Mouse (Mus musculus) heart, embryonic 13.5 days (tissue): ENCODE results near the gene Krtap5-1. TPM values are rescaled to one million over a fixed set of nuclear protein-coding genes. Genes with fewer than 3 reads are reported as not detected.
"Not testable (repeated sequence)": the region's sequence is repeated elsewhere in the genome, so short reads cannot be mapped to it uniquely, and the experiment has no call there.

Experiments
- ATAC-seq: fragments of 200-750 bp; cut with Nextera tagmentation; 2 replicates; pipeline ENCODE4 v1.8.0; 2017; ENCODE audit warnings: moderate TSS enrichment; ENCODE audit not compliant: insufficient number of reproducible peaks, low FRiP score, low TSS enrichment; ENCODE audit errors: extremely low read depth
- H3K27ac ChIP-seq: fragments of 300-500 bp; sonication (generic); replicated peaks from 2 replicates; pipeline ENCODE4 v1.5.1; 2015; ENCODE audit warnings: moderate library complexity, mild to moderate bottlenecking, inconsistent platforms
- H3K27me3 ChIP-seq: fragments of 300-500 bp; sonication (generic); replicated peaks from 2 replicates; pipeline ENCODE4 v1.6.1; 2015; ENCODE audit warnings: mild to moderate bottlenecking, inconsistent platforms
- H3K36me3 ChIP-seq: fragments of 300-500 bp; sonication (generic); 2 replicates; pipeline ENCODE4 v1.6.1; 2015; ENCODE audit warnings: mild to moderate bottlenecking, inconsistent platforms
- H3K4me1 ChIP-seq: fragments of 300-500 bp; sonication (generic); 2 replicates; pipeline ENCODE4 v1.6.1; 2015; ENCODE audit warnings: inconsistent platforms
- H3K4me2 ChIP-seq: fragments of 300-500 bp; sonication (generic); 2 replicates; pipeline ENCODE4 v1.6.1; 2015; ENCODE audit warnings: inconsistent platforms, mild to moderate bottlenecking, moderate library complexity
- H3K4me3 ChIP-seq: fragments of 300-500 bp; sonication (generic); 2 replicates; pipeline ENCODE4 v1.5.1; 2015; ENCODE audit warnings: moderate library complexity, mild to moderate bottlenecking, inconsistent platforms
- H3K9ac ChIP-seq: fragments of 300-500 bp; sonication (generic); 2 replicates; pipeline ENCODE4 v1.6.1; 2015; ENCODE audit warnings: inconsistent platforms, mild to moderate bottlenecking, moderate library complexity
- H3K9me3 ChIP-seq: fragments of 300-500 bp; sonication (generic); 2 replicates; pipeline ENCODE4 v1.6.1; 2016; ENCODE audit warnings: inconsistent platforms
- whole genome bisulfite sequencing: fragments of 180-500 bp; shearing (Covaris S2); methylation state at CpG from one replicate; pipeline ENCODE4 v1.1.7; 2015; ENCODE audit warnings: mixed read lengths; 5-methylcytosine and 5-hydroxymethylcytosine counted together
- polyA plus RNA-seq: library from polyadenylated mRNA; unstranded; fragments of >200 nt; fragmentation: Nextera tagmentation; extraction: Ambion mirVana; gene quantifications from 2 replicates; pipeline ENCODE4 v1.2.1, GENCODE M21; 2015

Gene Krtap5-1
- polyA plus RNA-seq, result not detected in 2 replicates

GRCm38 (mm10) chr7:142297018-142297417 is at the start of gene Krtap5-1:
Gene Krtap5-1 (minus strand): TSS chr7:142297118.
- not testable (repeated sequence) for ATAC-seq, H3K9ac ChIP-seq, H3K36me3 ChIP-seq, H3K4me3 ChIP-seq, H3K27me3 ChIP-seq, H3K9me3 ChIP-seq, H3K4me2 ChIP-seq
- Histone ChIP-seq H3K27ac (peak within 1 kb of the TSS; percentile 12; the same call in 1 of the 2 replicates), H3K4me1 (peaks cover 28% of the 10 kb centered on the region)

GRCm38 (mm10) chr7:142342247-142342640 is 45.3 kb upstream of the Krtap5-1 start:
- no peak overlapping the region for H3K9ac ChIP-seq
- no peaks in the 10 kb centered on the region for H3K9me3 ChIP-seq
- H3K4me1 ChIP-seq, result peaks cover 23% of the 10 kb centered on the region
- no peak for ATAC-seq
- no peak overlapping the region for H3K4me3 ChIP-seq
- no peaks in the 10 kb centered on the region for H3K27me3 ChIP-seq
- no peak overlapping the region for H3K4me2 ChIP-seq
- WGBS, result 71% methylated on average over 3 of the region's 3 CpGs
- H3K36me3 ChIP-seq, result no peaks in the 10 kb centered on the region
- H3K27ac ChIP-seq, result peak overlapping the region; percentile 53; the same call in 1 of the 2 replicates

GRCm38 (mm10) chr7:142341564-142342246 is 44.8 kb upstream of the Krtap5-1 start:
- no peak for ATAC-seq
- H3K9me3 ChIP-seq, result no peaks in the 10 kb centered on the region
- 53% methylated on average over 10 of the region's 10 CpGs for WGBS
- H3K36me3 ChIP-seq, result no peaks in the 10 kb centered on the region
- peak overlapping the region; percentile 53 for H3K27ac ChIP-seq
- H3K4me2 ChIP-seq, result no peak overlapping the region
- H3K9ac ChIP-seq, result 0 out of 2 replicates have a peak overlapping the region, but pooled peaks have one; percentile 19
- no peaks in the 10 kb centered on the region for H3K27me3 ChIP-seq
- no peak overlapping the region for H3K4me3 ChIP-seq
- H3K4me1 ChIP-seq, result peaks cover 23% of the 10 kb centered on the region

DNA sequence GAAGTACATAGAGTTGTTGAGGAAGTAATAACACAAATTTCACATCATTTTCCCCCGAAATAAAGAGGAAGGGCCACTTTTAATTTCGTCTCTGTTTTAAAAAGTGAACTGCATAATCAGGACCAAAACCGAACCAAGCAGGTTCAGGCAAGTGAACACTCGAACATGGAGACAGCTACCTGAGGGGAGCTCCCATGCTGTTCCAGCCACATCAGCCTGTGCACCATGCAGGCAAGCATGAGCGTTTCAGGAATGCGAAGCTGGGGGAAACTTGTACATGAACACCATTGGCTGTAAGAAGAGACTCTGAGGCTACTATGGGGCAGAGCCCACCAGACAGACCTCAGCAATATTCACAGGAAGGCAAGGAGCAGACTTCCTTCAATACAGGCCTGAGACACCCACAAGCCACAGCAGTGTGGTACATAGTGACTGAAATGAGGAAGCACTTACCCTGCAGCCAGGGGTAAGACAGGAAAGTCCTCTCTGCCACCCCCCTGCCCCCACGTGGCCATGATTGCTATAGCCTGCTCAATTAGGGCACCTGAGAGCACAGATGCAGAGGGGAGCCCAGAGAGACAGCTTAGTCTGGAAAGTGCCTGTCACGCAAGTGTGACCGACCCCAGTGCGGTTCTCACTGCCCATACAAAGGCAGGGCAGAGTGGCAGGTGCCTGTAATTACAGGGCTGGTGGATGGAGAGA is 43.5 kb upstream of the Krtap5-1 start:
- Histone ChIP-seq H3K27me3 (no peaks in the 10 kb centered on the region), H3K4me3 (no peak overlapping the region), H3K4me2 (no peak overlapping the region), H3K4me1 (peaks cover 23% of the 10 kb centered on the region), H3K9me3 (no peaks in the 10 kb centered on the region), H3K9ac (no peak overlapping the region), H3K36me3 (no peaks in the 10 kb centered on the region), H3K27ac (no peak overlapping the region)
- ATAC-seq, result no peak
- 56% methylated on average over 10 of the region's 10 CpGs for WGBS

- H3K9ac ChIP-seq, result no peak overlapping the region
Observed at GRCm38 (mm10) chr7:142335151-142335550, 38.2 kb upstream of the Krtap5-1 start.

DNA sequence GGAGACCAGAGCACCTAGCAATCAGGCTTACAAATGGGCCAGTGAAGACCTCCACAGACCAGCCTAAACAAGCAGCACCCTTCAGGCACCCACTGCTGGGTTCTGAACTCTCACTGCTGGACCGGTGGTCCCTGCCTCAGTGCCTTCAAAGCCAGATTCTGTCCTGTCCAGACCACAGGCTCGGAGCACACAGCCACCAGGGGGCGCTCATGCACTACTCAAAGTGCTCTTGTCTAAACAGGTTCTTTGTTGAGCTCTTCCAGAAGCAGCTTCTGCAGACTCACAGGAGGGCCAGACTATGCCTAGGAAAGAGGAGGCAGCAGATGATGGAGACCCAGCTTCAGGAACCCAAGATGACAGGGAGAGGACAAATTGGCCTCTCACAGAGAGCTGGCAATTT is 37.3 kb upstream of the Krtap5-1 start:
- ATAC-seq, result peak; percentile 21; the same call in 1 of the 2 replicates
- H3K36me3 ChIP-seq, result no peaks in the 10 kb centered on the region
- no peak overlapping the region for H3K4me2 ChIP-seq
- H3K4me1 ChIP-seq, result peaks cover 35% of the 10 kb centered on the region
- 0 out of 2 replicates have a peak overlapping the region, but pooled peaks have one; percentile 12 for H3K9ac ChIP-seq
- H3K27me3 ChIP-seq, result no peaks in the 10 kb centered on the region
- no peaks in the 10 kb centered on the region for H3K9me3 ChIP-seq
- WGBS, result 2% methylated on average over 3 of the region's 3 CpGs
- H3K27ac ChIP-seq, result peak overlapping the region; percentile 44
- H3K4me3 ChIP-seq, result no peak overlapping the region

More at GRCm38 (mm10) chr7:142335151-142335550, 38.2 kb upstream of the Krtap5-1 start:
- Histone ChIP-seq H3K9me3 (no peaks in the 10 kb centered on the region), H3K27ac (no peak overlapping the region), H3K36me3 (no peaks in the 10 kb centered on the region), H3K27me3 (no peaks in the 10 kb centered on the region), H3K4me2 (no peak overlapping the region), H3K4me1 (peaks cover 27% of the 10 kb centered on the region), H3K4me3 (no peak overlapping the region)
- no peak for ATAC-seq
- WGBS, result 85% methylated on average over 8 of the region's 8 CpGs

- not testable (repeated sequence) for H3K9ac ChIP-seq, ATAC-seq, H3K4me2 ChIP-seq, H3K4me3 ChIP-seq, H3K27me3 ChIP-seq, H3K9me3 ChIP-seq, H3K36me3 ChIP-seq
- peak overlapping the region; percentile 44; the same call in 1 of the 2 replicates for H3K27ac ChIP-seq
- WGBS, result 65% methylated on average over 4 of the region's 9 CpGs
- H3K4me1 ChIP-seq, result peaks cover 43% of the 10 kb centered on the region
Observed at GRCm38 (mm10) chr7:142332741-142333140, 35.8 kb upstream of the Krtap5-1 start.

- H3K27ac ChIP-seq, result peak overlapping the region; percentile 97
- H3K27me3 ChIP-seq, result no peaks in the 10 kb centered on the region
- no peak for ATAC-seq
- no peaks in the 10 kb centered on the region for H3K36me3 ChIP-seq
- no peak overlapping the region for H3K4me3 ChIP-seq
- H3K9ac ChIP-seq, result peak overlapping the region; percentile 55
- WGBS, result 50% methylated on average over 4 of the region's 4 CpGs
- H3K9me3 ChIP-seq, result no peaks in the 10 kb centered on the region
- H3K4me1 ChIP-seq, result peaks cover 58% of the 10 kb centered on the region
- H3K4me2 ChIP-seq, result no peak overlapping the region
Observed at GRCm38 (mm10) chr7:142331281-142331680, 34.4 kb upstream of the Krtap5-1 start.

GRCm38 (mm10) chr7:142330271-142330724 is 33.4 kb upstream of the Krtap5-1 start:
- Histone ChIP-seq H3K27ac (peak overlapping the region; percentile 97), H3K4me1 (peaks cover 60% of the 10 kb centered on the region), H3K4me3 (no peak overlapping the region), H3K36me3 (no peaks in the 10 kb centered on the region), H3K9ac (peak overlapping the region; percentile 55), H3K4me2 (peak overlapping the region; percentile 12; the same call in 1 of the 2 replicates), H3K27me3 (no peaks in the 10 kb centered on the region), H3K9me3 (no peaks in the 10 kb centered on the region)
- WGBS, result 7% methylated on average over 9 of the region's 9 CpGs
- peak; percentile 78 for ATAC-seq

DNA sequence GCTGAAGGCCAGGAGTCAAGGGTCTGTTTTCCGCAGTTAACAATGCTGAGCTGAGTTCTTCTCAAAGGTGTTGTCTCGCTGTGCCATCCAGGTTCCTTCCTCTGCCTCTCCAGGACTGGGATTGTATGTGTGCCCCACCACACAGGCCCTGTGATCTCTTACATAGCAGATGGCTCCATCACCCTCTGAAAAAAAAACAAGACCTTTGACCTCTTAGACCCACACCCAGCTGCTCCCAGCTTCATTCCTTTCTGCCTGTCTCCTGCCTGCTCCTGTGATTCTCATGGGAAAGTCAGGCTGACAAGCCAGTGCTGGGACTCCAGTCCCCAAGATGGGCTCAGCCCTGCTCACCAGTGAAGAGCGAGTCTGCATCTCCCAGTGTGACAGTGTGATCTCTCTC is 31.6 kb upstream of the Krtap5-1 start:
- no peak for ATAC-seq
- Histone ChIP-seq H3K9me3 (no peaks in the 10 kb centered on the region), H3K4me1 (peaks cover 59% of the 10 kb centered on the region), H3K4me3 (no peak overlapping the region), H3K27ac (peak overlapping the region; percentile 97), H3K36me3 (no peaks in the 10 kb centered on the region), H3K27me3 (no peaks in the 10 kb centered on the region), H3K9ac (peak overlapping the region; percentile 59; the same call in 1 of the 2 replicates), H3K4me2 (no peak overlapping the region)
- 62% methylated on average over 3 of the region's 3 CpGs for WGBS

- no peaks in the 10 kb centered on the region for H3K36me3 ChIP-seq
- H3K4me1 ChIP-seq, result peaks cover 64% of the 10 kb centered on the region
- H3K9me3 ChIP-seq, result no peaks in the 10 kb centered on the region
- no peak overlapping the region for H3K4me2 ChIP-seq
- ATAC-seq, result no peak
- peak overlapping the region; percentile 97 for H3K27ac ChIP-seq
- 22% methylated on average over 9 of the region's 9 CpGs for WGBS
- no peaks in the 10 kb centered on the region for H3K27me3 ChIP-seq
- H3K4me3 ChIP-seq, result no peak overlapping the region
- H3K9ac ChIP-seq, result 0 out of 2 replicates have a peak overlapping the region, but pooled peaks have one; percentile 52
Observed at GRCm38 (mm10) chr7:142326714-142327445, 30.0 kb upstream of the Krtap5-1 start.
